Mouse (Mus musculus) midbrain, embryonic 11.5 days (tissue): Measurements from ENCODE around the gene Ier5. TPM values are rescaled to one million over a fixed set of nuclear protein-coding genes. Genes with fewer than 3 reads are reported as not detected.

Experiments used
- ATAC-seq: fragments of 200-750 bp; cut with Nextera tagmentation; 2 replicates; pipeline ENCODE4 v1.8.0; 2017; ENCODE audit warnings: moderate TSS enrichment, moderate library complexity; ENCODE audit not compliant: low FRiP score
- DNase-seq: peaks from one replicate; pipeline ENCODE4 v3.0.0; 2015; ENCODE audit warnings: low spot score; ENCODE audit errors: missing footprints
- H3K27ac ChIP-seq: fragments of 300-500 bp; sonication (generic); 2 replicates; pipeline ENCODE4 v1.5.1; 2014; ENCODE audit warnings: low read depth, low read length
- H3K27me3 ChIP-seq: fragments of 300-500 bp; sonication (generic); 2 replicates; pipeline ENCODE4 v1.6.1; 2014; ENCODE audit warnings: mild to moderate bottlenecking, low read length, moderate library complexity, mixed read lengths; ENCODE audit not compliant: control insufficient read depth, insufficient read depth
- H3K36me3 ChIP-seq: fragments of 300-500 bp; sonication (generic); 2 replicates; pipeline ENCODE4 v1.6.1; 2014; ENCODE audit warnings: mild to moderate bottlenecking, low read length, moderate library complexity, mixed read lengths; ENCODE audit not compliant: control insufficient read depth, insufficient read depth
- H3K4me1 ChIP-seq: fragments of 300-500 bp; sonication (generic); 2 replicates; pipeline ENCODE4 v1.6.1; 2014; ENCODE audit warnings: low read length; ENCODE audit not compliant: control insufficient read depth, insufficient read depth
- H3K4me2 ChIP-seq: fragments of 300-500 bp; sonication (generic); 2 replicates; pipeline ENCODE4 v1.6.1; 2014; ENCODE audit warnings: mild to moderate bottlenecking, moderate library complexity
- H3K4me3 ChIP-seq: fragments of 300-500 bp; sonication (generic); 2 replicates; pipeline ENCODE4 v1.5.1; 2014; ENCODE audit warnings: low read depth, low read length
- H3K9ac ChIP-seq: fragments of 300-500 bp; sonication (generic); 2 replicates; pipeline ENCODE4 v1.6.1; 2014; ENCODE audit warnings: low read length
- H3K9me3 ChIP-seq: fragments of 300-500 bp; sonication (generic); 2 replicates; pipeline ENCODE4 v1.6.1; 2016; ENCODE audit warnings: low read length; ENCODE audit not compliant: control insufficient read depth
- WGBS: fragments of 180-500 bp; shearing (Covaris S2); extraction: QIAGEN DNeasy Blood & Tissue Kit; methylation state at CpG from one replicate; pipeline ENCODE4 v1.1.7; 2014; 5-methylcytosine and 5-hydroxymethylcytosine counted together
- polyA plus RNA-seq: library from polyadenylated mRNA; unstranded; fragments of >200 nt; fragmentation: Nextera tagmentation; extraction: Ambion mirVana; gene quantifications from 2 replicates; pipeline ENCODE4 v1.2.1, GENCODE M21; 2014

Gene Ier5
- polyA plus RNA-seq, 1 experiment from 2014 or later: 13.5 TPM

DNA sequence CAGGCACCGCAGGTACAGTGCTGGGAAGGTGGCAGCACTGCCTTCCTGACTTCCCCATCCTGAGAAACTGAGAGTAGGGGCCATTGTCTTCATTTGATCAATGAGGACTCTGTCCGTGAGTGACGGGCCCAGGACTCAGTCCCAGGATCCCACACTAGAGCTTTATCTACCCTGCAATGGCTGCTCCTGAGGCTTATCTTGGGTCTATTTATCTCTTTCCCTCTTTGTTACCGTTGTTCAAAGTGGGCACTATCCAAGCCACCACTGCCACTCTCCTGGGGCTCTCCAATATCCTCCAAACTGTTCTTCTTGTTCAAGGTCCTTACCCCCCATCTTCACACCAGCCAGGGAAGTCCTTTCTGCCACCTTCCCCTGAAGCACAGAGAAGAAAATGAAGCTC is 34.8 kb downstream of the Ier5 start:
- no peak for ATAC-seq
- H3K27ac ChIP-seq: no peak overlapping the region
- 76% methylated on average over 4 of the region's 4 CpGs for WGBS

DNA sequence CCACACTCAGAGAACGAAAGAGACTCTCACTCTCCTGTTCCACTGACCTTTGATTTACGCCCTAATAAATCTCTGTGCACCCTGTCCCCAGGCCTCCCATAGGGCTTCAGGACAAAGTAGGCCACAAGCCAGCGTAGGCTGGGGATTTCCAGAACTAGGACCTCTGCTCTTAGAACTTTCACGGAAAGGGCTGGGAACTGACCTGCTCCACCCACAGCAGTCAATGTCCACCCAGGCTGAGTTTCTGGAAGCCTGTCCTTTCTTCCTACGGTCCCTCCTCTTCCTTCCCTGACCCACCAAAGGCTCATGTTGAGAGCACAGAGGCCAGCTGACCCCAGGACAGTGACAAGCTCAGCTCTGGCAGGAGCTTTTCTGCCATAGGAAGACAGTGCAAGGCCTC is 35.3 kb downstream of the Ier5 start:
- Histone ChIP-seq H3K36me3 (no peaks in the 10 kb centered on the region), H3K4me1 (no peaks in the 10 kb centered on the region), H3K9ac (no peak overlapping the region), H3K9me3 (no peaks in the 10 kb centered on the region), H3K4me2 (no peak overlapping the region), H3K27me3 (no peaks in the 10 kb centered on the region; the same call in 1 of the 2 replicates), H3K4me3 (no peak overlapping the region), H3K27ac (no peak overlapping the region)
- ATAC-seq (no peak), DNase-seq (no peak)
- WGBS: 95% methylated on average over 5 of the region's 5 CpGs

More for the DNA sequence above, 34.8 kb downstream of the Ier5 start:
- Histone ChIP-seq H3K4me3 (no peak overlapping the region), H3K9me3 (no peaks in the 10 kb centered on the region), H3K27me3 (no peaks in the 10 kb centered on the region; the same call in 1 of the 2 replicates), H3K9ac (no peak overlapping the region), H3K4me1 (no peaks in the 10 kb centered on the region), H3K4me2 (no peak overlapping the region), H3K36me3 (no peaks in the 10 kb centered on the region)
- no peak for DNase-seq

GRCm38 (mm10) chr1:155062963-155063362 is 36.5 kb downstream of the Ier5 start:
- no peaks in the 10 kb centered on the region for H3K9me3 ChIP-seq
- 90% methylated on average over 4 of the region's 4 CpGs for WGBS
- no peaks in the 10 kb centered on the region; the same call in 1 of the 2 replicates for H3K27me3 ChIP-seq
- H3K4me2 ChIP-seq: no peak overlapping the region
- H3K27ac ChIP-seq: no peak overlapping the region
- H3K9ac ChIP-seq: no peak overlapping the region
- DNase-seq (no peak), ATAC-seq (no peak)
- no peaks in the 10 kb centered on the region for H3K4me1 ChIP-seq
- H3K36me3 ChIP-seq: no peaks in the 10 kb centered on the region
- no peak overlapping the region for H3K4me3 ChIP-seq

DNA sequence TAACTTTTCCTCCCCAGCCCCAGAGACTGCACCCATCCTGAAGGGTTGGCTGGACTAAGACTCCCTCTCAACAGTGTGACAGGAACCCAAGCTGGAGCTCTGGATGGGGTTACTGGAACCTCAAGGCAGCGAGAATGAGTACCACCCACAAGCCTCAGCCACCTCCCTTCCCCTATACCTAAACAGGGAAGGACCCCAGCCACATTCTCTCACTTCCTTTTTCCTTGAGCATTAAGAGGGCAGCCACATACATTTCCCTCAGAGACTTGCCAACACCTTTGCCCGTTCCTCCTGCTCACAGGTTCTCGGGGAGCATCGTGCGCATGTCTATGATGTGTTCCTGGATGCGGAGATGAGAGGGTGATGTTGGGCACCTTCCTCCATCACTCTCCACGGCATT is 37.4 kb downstream of the Ier5 start:
- Histone ChIP-seq H3K4me1 (no peaks in the 10 kb centered on the region), H3K9me3 (no peaks in the 10 kb centered on the region), H3K27me3 (no peaks in the 10 kb centered on the region; the same call in 1 of the 2 replicates), H3K36me3 (no peaks in the 10 kb centered on the region), H3K4me2 (no peak overlapping the region), H3K4me3 (no peak overlapping the region), H3K9ac (no peak overlapping the region), H3K27ac (no peak overlapping the region)
- DNase-seq (no peak), ATAC-seq (no peak)
- WGBS: 92% methylated on average over 7 of the region's 7 CpGs

DNA sequence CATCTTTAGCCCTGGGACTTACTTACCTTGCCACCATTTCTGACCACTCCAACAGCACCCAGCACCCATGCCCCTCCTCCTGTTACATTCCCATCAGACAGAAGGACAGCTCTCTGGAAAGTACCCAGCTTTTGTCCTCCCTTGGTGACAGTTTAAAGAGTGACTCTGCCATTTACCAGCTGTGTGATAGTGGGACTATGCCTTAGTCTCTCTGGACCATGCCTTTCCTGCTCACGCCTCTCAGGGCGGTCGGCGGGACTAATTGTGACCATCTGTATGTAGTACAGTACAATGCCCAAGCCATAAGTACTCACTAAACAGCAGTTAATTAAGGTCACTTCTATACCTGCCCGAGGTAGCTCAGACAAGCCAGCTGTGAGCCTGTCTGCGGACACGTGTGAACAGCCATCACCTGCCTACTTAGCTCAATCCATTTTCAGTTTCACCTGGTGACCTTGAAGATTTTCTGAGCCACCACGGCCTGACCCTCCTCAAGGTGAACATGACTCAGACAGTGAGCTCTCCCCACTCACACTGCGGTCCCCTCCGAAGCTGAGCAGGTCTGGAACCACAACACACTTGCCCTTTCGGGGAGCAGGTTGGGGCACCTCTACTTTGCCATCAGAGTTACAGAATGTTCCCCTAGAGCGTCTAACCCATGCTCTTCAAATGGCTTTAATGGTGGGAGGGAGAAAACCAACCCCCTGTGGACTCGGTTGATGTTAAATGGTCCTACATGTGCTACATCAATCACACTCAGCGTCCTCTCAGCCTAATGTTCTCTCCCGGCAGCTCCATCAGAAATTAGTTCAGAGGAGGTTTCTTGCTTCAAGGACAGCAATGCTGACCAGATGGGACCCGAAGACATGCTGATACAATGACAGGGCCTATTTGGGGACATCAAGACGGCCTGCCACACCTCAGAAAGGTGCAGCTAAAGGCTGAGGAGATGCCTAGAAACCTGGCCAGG is 38.3 kb downstream of the Ier5 start:
- Histone ChIP-seq H3K36me3 (no peaks in the 10 kb centered on the region), H3K4me3 (no peak overlapping the region), H3K9me3 (no peaks in the 10 kb centered on the region), H3K27ac (no peak overlapping the region), H3K27me3 (no peaks in the 10 kb centered on the region; the same call in 1 of the 2 replicates), H3K4me2 (no peak overlapping the region), H3K9ac (no peak overlapping the region), H3K4me1 (no peaks in the 10 kb centered on the region)
- 87% methylated on average over 17 of the region's 17 CpGs for WGBS
- DNase-seq: peak; percentile 57
- ATAC-seq: no peak

DNA sequence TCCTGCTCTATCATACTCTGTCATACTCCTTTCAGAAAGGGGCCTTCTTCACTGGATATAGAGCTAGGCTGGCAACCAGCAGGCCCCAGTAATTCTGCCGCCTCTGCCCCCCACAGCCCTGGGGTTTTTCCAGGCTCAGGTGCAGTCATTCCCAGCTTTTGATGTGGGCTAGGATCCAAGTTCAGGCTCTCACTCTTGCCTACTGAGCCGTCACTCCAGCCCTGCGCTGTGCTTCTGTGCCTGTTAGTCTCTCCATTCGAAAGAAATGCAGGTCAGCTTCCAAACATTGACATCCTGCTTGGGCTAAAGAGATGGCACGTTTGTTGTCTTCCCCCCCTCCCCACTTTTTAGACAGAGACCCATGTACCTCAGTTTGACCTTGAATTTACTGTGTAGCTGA is 39.2 kb downstream of the Ier5 start:
- no peaks in the 10 kb centered on the region for H3K4me1 ChIP-seq
- peak; percentile 76 for DNase-seq
- no peak overlapping the region for H3K27ac ChIP-seq
- WGBS: 67% methylated on average over 5 of the region's 5 CpGs
- no peaks in the 10 kb centered on the region; the same call in 1 of the 2 replicates for H3K27me3 ChIP-seq
- no peak overlapping the region for H3K4me2 ChIP-seq
- no peak overlapping the region for H3K4me3 ChIP-seq
- no peak for ATAC-seq
- H3K36me3 ChIP-seq: no peaks in the 10 kb centered on the region
- H3K9me3 ChIP-seq: no peaks in the 10 kb centered on the region
- no peak overlapping the region for H3K9ac ChIP-seq

DNA sequence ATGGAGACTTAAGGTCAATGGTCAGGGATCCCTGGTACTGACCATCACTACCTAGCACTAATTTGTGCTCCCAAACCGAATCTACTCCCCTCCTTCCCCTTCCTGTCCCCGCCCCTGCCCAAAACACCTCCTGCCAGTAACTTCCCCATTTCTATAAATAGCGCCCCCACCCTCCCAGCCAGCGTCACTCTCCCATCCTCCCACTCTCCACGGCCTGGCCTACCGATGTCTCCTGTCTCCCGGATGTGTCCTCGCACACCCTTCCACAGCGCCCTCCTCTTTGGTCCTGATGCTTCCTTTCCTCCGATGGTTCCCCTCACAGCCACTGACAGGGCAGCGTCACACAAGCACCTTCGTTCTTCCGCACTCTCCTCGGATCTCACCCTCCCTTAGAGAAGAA is 39.9 kb downstream of the Ier5 start:
- peak overlapping the region; percentile 25; the same call in 1 of the 2 replicates for H3K9ac ChIP-seq
- no peaks in the 10 kb centered on the region; the same call in 1 of the 2 replicates for H3K27me3 ChIP-seq
- peak; percentile 79 for DNase-seq
- H3K9me3 ChIP-seq: no peaks in the 10 kb centered on the region
- H3K4me3 ChIP-seq: no peak overlapping the region
- no peak overlapping the region for H3K4me2 ChIP-seq
- no peak overlapping the region for H3K27ac ChIP-seq
- no peaks in the 10 kb centered on the region for H3K36me3 ChIP-seq
- H3K4me1 ChIP-seq: no peaks in the 10 kb centered on the region
- WGBS: 42% methylated on average over 14 of the region's 14 CpGs
- ATAC-seq: no peak

DNA sequence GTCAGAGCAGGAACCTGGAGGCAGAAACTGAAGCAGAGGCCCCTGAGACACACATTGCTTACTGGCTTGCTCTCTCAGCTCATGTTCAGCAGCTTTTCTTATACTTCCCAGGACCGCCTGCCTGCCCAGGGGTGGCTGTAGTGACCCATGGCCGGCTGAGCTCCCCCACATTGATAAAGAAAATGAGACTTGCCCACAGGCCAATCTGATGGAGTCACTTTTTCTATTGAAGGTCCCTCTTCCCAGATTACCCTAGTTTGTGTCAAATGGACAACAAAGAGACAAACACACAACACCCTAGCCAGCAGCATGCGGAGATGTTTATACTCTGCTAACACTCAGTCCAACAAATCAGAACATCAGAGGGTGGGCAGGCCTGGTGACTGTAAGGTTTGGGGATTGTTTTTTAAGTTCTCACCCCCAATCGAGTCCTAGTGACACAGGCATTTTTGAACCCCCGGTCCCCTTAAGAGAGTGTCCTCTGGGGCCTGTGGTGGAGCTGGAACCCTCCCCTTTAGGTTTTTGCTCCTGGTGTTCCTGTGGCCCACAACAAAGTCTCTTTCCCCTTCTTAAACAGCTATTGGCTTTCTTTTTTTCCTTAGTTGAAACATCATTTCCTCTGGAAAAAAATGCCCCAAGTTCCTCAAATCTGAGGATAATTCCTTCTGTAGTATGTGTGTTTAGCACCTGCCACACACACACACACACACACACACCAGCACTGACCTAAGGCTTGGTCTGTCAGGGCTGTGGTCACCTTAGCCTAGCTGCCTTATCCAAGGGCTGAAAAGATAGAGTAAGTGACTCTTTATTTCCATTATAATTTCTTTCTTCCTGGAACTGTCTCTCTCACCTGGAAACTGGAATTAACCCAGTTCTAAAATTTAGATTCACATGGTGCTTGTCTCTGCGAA is 41.1 kb downstream of the Ier5 start:
- Histone ChIP-seq H3K9me3 (no peaks in the 10 kb centered on the region), H3K4me2 (no peak overlapping the region), H3K4me1 (no peaks in the 10 kb centered on the region), H3K27me3 (no peaks in the 10 kb centered on the region; the same call in 1 of the 2 replicates), H3K36me3 (no peaks in the 10 kb centered on the region), H3K4me3 (no peak overlapping the region), H3K27ac (no peak overlapping the region), H3K9ac (no peak overlapping the region)
- 70% methylated on average over 6 of the region's 6 CpGs for WGBS
- ATAC-seq (no peak), DNase-seq (peak; percentile 77)
